Mouse (Mus musculus) neutrophil, adult 5-6 weeks (primary cell): ENCODE measurements at regions not wholly inside any gene's neighbourhood (a gene's known extent, or its start where the extent isn't known, plus 50 kb on each side); places are given as distances from the start of the nearest gene placed in this dataset.

ENCODE experiments used
- ATAC-seq: fragments of 151-379, 151-347 bp; 2 replicates; pipeline ENCODE4 v1.8.0; 2017; ENCODE audit warnings: mild to moderate bottlenecking, moderate TSS enrichment; ENCODE audit not compliant: insufficient number of reproducible peaks, poor library complexity, low FRiP score, severe bottlenecking; ENCODE audit errors: extremely low read depth

GRCm38 (mm10) chr10:96357632-96358031 lies 221.2 kb downstream of the Gm5426 start:
- ATAC-seq: no peak

GRCm38 (mm10) chr10:96358984-96359383 lies 222.6 kb downstream of the Gm5426 start:
- ATAC-seq: no peak

DNA sequence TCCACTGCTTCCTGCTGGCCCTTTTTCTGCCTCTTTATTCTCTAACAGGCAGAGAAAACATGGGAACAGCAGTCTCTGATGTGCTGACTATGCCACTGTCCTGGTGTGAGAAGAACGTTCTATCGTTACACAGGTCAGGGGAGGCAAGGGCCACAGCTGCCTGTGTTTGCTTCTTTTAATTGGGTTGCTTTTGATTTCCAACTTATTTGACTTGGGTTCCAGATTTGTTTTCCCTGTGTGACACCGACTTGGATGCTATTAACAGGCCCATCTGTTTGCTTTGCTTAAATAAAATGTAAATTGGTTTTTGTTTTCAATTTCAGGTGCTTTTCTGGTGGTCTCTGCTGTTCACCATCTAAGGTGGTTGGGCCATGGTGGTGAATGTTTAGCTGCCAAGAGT lies 225.8 kb downstream of the Gm5426 start:
- ATAC-seq: no peak

- ATAC-seq: peak; percentile 58; the same call in 1 of the 2 replicates
Measured at GRCm38 (mm10) chr10:96363867-96364266, 227.5 kb downstream of the Gm5426 start.

DNA sequence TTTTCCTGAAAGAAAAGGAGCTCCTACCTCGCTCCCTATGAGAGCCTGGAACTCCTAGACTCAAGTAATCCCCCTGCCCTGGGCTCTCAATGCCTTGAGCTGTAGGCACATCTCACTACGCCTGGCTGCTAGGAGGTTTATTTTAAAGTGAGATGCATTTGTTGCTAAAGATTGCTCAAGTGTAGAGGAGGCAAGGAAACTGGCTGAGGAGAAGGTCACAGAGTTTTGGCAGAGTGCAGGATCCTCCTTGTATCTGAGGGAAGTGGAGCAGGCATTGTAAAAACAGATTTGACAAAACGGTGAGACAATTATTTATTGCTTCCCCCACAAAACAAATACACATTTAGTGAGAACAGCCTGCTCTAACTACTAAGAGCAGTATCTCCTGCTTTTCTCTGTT lies 228.7 kb downstream of the Gm5426 start:
- no peak for ATAC-seq

DNA sequence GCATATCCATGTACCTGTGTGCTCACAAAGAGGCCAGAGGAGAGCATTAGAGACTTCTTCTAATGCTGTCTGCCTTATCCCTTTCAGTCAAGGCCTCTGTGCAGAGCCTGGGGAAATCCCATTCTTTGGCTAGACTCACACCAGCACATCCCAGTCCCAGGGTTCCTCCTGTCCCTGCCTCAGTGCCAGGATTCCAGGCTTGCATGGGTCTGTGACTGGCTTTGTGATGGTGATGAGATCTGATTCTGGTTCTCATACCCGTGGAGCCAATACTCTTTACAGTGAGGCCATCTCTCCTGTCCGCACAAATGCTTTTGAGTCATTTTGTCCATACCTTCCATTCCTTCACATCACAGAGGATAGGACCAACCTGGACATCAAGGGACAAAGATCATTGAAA lies 230.5 kb downstream of the Gm5426 start:
- ATAC-seq: no peak

DNA sequence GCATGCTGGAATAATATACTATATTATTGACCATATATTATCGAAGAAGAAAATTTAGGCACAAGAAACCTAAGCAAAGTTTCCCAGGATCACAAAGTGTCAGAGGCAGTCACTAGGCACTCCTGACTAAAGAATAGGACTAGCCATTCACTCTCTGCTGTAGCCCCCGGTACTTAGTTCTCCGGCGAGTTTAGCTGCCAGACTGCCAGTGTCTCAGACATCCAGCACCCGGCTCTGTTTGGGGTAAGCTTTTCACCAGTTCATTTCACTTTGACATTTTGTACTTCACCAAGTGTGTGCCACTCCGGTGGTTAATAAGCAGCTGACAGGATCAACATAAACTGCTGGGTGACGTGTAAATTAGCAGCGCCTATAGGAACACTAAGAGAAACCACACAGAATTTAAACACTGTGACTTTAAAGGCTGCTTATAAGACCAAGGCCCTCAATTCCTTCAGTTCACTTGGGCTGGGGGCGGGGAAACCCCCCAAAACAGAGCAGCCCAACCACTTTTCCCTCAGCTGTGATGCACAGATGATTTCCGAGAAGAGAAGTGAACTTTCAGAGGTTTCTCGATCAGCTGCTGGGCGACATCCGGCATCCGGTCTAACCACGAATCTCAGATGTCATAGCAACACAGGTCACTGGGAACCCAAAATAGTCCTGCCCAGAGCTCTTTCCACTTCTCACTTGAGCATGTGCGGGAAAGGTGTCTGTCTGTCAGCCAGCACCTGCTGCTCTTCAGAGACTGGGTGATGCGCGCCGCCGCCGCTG lies 234.3 kb downstream of the Gm5426 start:
- ATAC-seq: peak; percentile 66

- ATAC-seq: no peak
Measured at GRCm38 (mm10) chr10:96371321-96371653, 234.9 kb downstream of the Gm5426 start.

DNA sequence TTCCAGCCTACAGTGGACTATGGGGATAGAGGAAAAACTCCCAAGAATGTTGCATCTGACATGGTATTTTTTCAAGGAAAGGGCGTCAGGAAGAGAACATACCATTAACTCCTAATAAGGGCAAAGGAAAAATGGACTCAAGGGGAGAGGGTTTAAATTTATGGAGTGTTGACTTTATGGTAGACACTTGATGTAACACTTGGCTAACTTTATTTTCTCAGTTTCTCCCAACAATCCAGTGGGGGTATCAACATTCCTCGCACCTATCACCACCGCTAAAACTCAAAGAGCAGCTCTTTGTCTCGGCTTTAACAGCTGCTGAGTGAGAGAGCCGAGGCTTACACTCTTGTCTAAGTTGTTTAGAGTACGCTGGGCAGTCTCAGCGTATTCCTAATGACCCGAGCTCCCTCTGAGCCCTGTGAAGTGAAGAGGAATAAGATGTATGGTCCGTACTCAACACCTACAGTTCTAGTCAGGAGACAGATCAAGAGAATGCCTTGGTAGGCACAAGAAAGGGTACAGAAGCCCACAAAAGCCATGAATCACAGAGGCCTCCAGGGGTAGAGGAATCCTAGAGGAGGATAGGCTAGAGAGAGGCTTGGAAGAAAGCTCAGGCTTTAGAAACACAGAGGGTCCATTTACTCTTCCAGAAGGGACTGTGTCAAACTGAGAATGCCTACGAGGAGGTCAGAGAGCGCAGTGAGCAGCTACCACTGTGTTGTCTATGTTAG lies 236.4 kb downstream of the Gm5426 start:
- ATAC-seq: no peak

- peak; percentile 24; the same call in 1 of the 2 replicates for ATAC-seq
Measured at GRCm38 (mm10) chr10:96373481-96373880, 237.1 kb downstream of the Gm5426 start.

DNA sequence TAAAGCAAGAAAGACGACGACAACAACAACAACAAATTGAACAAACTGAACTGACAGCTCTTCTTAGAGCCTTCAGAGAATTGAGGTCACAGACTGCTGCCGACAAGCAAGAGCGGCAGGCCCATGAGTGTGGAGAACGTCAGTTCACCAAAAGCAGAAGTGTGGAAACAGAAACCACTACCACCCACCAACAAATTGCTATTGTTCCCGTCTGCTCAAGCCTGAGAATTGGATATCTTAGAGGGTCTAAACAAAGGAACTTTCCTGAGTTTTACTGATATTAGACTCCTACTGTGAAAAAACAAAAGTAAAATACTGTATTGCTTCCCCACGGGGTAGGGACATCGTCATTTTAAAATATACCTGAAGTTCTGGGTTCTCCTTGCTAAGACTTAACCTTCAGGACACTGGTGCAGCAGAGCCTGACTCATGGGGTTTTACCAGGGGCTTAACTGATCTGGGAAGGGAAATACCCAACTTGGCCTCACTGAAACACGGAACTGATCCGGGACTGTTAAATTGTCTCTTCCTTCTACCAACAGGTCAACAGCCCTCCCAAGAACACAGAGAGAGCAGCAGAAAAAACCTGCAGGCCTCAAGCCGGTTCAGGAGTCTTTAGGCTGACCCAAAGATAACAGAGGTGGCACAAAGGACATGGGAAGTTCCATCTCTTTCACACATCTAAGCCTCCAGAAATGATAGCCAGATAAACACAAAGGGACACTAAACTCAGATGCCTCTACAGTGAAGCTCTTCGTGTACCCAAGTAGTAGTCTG lies 238.1 kb downstream of the Gm5426 start:
- ATAC-seq: peak; percentile 64

DNA sequence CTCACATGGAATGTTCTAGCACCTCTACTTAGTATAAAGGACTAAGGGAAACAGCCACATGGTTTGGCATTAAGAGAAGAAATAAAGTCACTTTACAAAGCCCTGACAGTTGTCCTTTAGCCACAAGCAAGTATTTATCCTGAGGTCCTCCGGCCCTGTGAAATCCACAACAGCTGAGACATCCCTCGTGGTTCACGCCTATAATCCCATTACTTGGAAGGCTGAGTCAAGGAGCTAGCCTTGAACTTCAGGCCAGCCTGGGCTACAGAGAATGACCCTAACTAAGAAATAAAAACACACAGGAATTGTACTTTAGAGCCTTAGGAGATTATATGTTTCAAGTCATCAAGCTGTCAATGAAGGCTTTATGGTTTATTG lies 238.7 kb downstream of the Gm5426 start:
- ATAC-seq: no peak

DNA sequence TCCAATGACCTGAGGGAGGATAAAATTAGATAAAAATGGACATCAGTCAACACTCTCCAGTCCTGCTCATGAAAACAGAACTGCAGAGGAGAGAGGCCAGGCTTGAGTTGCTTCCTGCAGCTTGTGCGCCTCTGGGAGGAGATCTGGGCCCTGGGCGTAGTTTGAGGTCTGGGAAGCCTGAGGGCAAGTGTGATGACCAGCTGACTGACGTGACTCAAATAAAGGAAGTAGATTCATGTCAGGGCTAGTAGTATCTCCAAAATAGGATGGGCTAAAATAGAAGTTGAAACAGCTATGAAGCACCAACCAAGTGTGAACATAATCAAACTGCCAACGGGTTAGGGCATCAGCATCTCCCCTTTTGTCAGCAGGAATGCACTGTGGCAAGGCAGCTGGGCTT lies 239.3 kb upstream of the Btg1 start:
- peak; percentile 35 for ATAC-seq

- ATAC-seq: no peak
Measured at GRCm38 (mm10) chr10:96379016-96379771, 237.6 kb upstream of the Btg1 start.

DNA sequence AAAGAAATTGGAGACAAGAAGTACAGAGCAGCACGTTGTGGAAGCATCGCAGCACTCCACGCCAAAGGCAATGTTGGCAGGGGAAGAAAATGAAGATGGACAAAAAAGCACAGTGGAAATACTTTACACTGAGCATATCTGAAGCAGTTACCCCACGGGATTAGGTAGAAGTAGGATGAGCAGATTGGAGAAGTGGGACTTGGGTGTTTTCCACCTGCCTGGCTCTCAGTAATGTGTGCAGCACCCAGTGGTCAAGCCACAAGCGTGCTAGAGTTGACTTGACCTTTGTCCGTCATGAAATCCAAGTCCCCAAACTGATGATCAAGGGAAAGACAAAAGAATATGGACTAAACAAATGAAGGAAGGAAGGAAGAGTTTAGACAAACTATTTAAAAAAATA lies 235.1 kb upstream of the Btg1 start:
- ATAC-seq: no peak

- peak; percentile 39; the same call in 1 of the 2 replicates for ATAC-seq
Measured at GRCm38 (mm10) chr10:96391748-96392147, 225.1 kb upstream of the Btg1 start.

DNA sequence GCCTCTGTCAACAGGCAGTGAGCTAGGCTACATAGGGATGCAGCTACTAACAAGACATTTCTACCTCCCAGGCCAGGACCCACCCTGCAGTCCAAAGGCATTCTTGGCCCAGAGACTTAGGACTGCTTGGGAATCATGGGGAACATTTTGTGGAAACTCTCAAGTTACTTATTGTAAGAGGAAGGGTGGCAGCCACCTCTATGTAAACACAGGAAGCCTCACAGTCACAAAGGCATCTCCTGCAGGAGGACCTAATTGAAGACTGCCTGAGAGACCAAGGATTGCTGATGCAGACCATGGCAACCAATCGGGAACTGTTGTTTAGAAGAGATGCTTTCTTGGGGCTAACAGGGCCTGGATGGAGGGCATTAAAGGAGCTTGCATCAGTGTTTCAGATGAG lies 224.0 kb upstream of the Btg1 start:
- no peak for ATAC-seq

GRCm38 (mm10) chr10:96394210-96394609 lies 222.6 kb upstream of the Btg1 start:
- no peak for ATAC-seq

DNA sequence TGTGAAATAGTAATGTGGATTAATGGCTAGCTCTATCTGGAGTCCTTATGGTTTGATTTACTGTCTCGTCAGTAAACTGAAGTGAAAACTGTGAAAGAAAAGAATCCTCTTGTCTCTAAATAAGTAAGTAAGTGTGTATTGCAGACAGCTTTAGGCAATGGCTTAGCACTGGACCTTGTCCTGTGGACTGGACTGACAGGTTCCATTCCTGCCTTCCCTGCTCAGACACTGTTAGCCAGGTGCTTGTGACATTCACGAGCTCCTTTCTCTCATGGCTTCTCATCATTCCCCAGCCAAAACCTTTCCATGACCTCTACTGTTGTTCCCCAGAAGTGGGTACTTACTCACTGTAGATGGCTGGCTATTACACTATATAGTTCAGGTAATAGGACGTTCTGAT lies 221.8 kb upstream of the Btg1 start:
- no peak for ATAC-seq
